8 mouse cellular contexts compared by ENCODE assay signal in the genomic region with DNA sequence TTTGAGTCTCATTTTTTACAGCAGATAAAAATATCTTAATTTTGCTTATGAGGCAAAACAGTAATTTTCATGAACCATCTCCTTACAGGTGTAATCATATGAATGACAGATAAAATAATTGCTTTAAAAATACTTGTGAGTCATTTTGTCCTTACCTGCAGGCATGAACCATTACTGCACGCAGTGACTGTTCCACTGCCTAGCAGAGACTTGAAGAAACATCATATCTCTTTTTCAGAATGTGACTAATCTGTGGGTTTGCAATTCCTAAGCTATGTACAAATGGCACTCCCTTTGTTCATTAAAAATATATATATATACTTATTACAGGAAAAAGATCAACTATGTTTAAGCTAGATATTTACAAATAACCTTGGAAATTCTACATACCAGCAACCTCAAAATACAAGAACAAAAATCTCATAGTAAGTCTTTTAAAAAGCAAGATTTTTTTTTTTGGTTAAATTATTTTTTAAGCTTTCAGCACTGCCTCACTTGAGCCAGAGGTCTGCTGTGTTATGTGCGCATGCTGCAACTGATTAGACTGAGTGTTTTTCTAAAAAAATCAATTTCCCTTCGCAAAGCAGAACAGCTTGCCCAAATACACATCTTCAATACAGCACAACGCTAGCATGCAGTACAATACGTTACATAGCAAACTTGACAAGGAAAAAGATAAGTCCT.
DNase-seq lines count a peak whose midpoint lies in the region; ATAC-seq and TF ChIP-seq lines count a peak whose summit lies in the region.

No protein-coding gene starts in this region.

- peak overlapping the region; percentile 56 for H3K4me3 ChIP-seq in kidney, postnatal 0 days (replicated peaks; ENCODE audit: low read depth, low read length)
- peak overlapping the region; percentile 100 for H3K4me3 ChIP-seq in cortical plate, adult 2 months (ENCODE audit: insufficient read depth, low read length)
- H3K4me3 ChIP-seq in intestine, embryonic 15.5 days (replicated peaks) = peak overlapping the region; percentile 42

- H3K4me1 ChIP-seq in kidney, postnatal 0 days (replicated peaks; ENCODE audit: insufficient read depth, low read length) = 0 out of 2 replicates have a peak, but pooled peaks cover 8% of the 10 kb centered on the region
- peaks cover 3% of the 10 kb centered on the region for H3K4me1 ChIP-seq in cortical plate, adult 2 months (ENCODE audit: control insufficient read depth, insufficient read depth, low read length)
- H3K4me1 ChIP-seq in intestine, embryonic 15.5 days (replicated peaks) = 0 out of 2 replicates have a peak, but pooled peaks cover 3% of the 10 kb centered on the region

- H3K27me3 ChIP-seq in kidney, postnatal 0 days (ENCODE audit: insufficient read depth, low read length) = no peaks in the 10 kb centered on the region
- H3K27me3 ChIP-seq in intestine, embryonic 15.5 days (replicated peaks) = no peaks in the 10 kb centered on the region

- peak overlapping the region; percentile 62 for H3K9ac ChIP-seq in kidney, postnatal 0 days (ENCODE audit: low read depth, low read length)
- H3K9ac ChIP-seq in intestine, embryonic 15.5 days = peak overlapping the region; percentile 51

- H3K9me3 ChIP-seq in kidney, postnatal 0 days (replicated peaks; ENCODE audit: low read length) = no peaks in the 10 kb centered on the region
- no peaks in the 10 kb centered on the region for H3K9me3 ChIP-seq in intestine, embryonic 15.5 days

- DNase-seq in kidney, postnatal 0 days (ENCODE audit: low spot score) = no peak
- DNase-seq in kidney, postnatal 36 days = no peak
- peak; percentile 42 for DNase-seq in naive thymus-derived CD4-positive, alpha-beta T cell, adult 2 months (ENCODE audit: low read depth)
- DNase-seq in adrenal gland, postnatal 14 days = no peak
- DNase-seq in right cerebral cortex, postnatal 10 days (ENCODE audit: low spot score in 2 of 2) = no peak
- DNase-seq in left cerebral cortex, adult 9 months (ENCODE audit: low spot score in 2 of 2) = no peak

- H3K36me3 ChIP-seq in kidney, postnatal 0 days (ENCODE audit: insufficient read depth, low read length) = no peaks in the 10 kb centered on the region
- 0 out of 2 replicates have a peak, but pooled peaks cover 2% of the 10 kb centered on the region for H3K36me3 ChIP-seq in intestine, embryonic 15.5 days

- 18% methylated on average over 5 of the region's 5 CpGs for WGBS in kidney, postnatal 0 days
- whole genome bisulfite sequencing in intestine, embryonic 15.5 days = 12% methylated on average over 5 of the region's 5 CpGs

- ATAC-seq in kidney, postnatal 0 days (replicated peaks; ENCODE audit: low FRiP score, low read depth) = no peak
- peak; percentile 75 for ATAC-seq in intestine, embryonic 15.5 days

- H3K27ac ChIP-seq in kidney, postnatal 0 days = peak overlapping the region; percentile 84
- peak overlapping the region; percentile 89 for H3K27ac ChIP-seq in cortical plate, adult 2 months (ENCODE audit: insufficient read depth, low read length)
- peak overlapping the region; percentile 80 for H3K27ac ChIP-seq in intestine, embryonic 15.5 days

- peak overlapping the region; percentile 67 for H3K4me2 ChIP-seq in kidney, postnatal 0 days (ENCODE audit: low read length)
- peak overlapping the region; percentile 77 for H3K4me2 ChIP-seq in intestine, embryonic 15.5 days (replicated peaks)

- no peak for TF ChIP-seq CTCF in kidney, postnatal 0 days (IDR thresholded peaks at IDR 0.05; ENCODE audit: low read depth)
- no peak for TF ChIP-seq CTCF in cortical plate, adult 2 months (IDR thresholded peaks at IDR 0.05; ENCODE audit: extremely low read depth, insufficient read depth, low read length)

- no peak for TF ChIP-seq POLR2A in cortical plate, adult 2 months (IDR thresholded peaks at IDR 0.05; ENCODE audit: extremely low read depth, insufficient read depth, low read length)

Comparison
In these comparisons a context has a peak if more than half of its experiments do, and no peak if none do; other contexts are left out.
1. H3K4me3 ChIP-seq: peak in every context shown above with its lines; median percentile 100 in cortical plate, adult 2 months; 56 in kidney, postnatal 0 days; 42 in intestine, embryonic 15.5 days.